Mouse (Mus musculus) frontal cortex, postnatal 14 days (tissue): Measurements from ENCODE around the gene Cpsf3.
A peak's percentile ranks its signal among the peaks of the same experiment; 100 is the strongest.

ENCODE experiments used
- DNase-seq, 2 experiments: peaks; one replicate each; pipeline ENCODE4 v3.0.0; 2022; ENCODE audit warnings: low spot score in 2 of 2

The Cpsf3 gene

DNA sequence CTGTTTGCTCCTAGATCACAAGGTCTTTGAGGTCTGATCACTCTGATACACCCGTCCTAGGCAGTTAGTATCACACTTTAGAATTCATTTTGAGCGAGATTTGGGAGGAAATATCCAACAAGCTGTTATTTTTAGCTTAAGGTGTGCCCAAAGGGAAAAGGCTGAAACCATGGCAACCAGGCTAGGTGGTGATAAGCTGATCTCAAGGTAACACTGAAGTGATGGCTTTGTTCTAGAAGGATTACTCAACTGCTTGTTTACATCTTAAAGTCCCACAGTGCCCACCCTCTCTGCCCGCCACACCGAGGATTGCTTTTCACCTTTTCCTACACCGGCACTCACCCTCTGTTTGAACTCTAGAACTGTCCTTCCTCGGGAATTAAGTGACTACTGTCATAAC, 4.5 kb downstream of the Cpsf3 start:
- DNase-seq: no peak

DNA sequence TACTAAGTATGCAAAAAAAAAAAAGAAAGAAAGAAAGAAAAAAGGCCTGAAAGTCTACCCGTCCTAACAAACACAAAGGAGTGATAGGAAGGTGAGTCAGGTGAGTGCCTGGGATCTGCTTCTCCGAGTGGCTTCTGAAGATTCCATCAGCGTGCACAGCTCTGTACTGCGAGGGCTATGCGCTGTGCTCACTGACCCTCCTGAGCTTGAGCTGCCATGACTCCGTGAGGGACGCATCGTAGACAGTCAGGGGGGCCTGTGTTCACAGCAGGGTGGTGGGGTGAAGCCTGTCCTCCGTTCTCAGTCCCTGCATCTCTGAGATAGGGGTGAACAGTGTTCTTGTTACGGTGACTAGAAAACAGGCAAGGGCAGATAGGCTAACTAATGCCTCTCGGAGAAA, 13.7 kb downstream of the Cpsf3 start:
- DNase-seq: no peak

DNA sequence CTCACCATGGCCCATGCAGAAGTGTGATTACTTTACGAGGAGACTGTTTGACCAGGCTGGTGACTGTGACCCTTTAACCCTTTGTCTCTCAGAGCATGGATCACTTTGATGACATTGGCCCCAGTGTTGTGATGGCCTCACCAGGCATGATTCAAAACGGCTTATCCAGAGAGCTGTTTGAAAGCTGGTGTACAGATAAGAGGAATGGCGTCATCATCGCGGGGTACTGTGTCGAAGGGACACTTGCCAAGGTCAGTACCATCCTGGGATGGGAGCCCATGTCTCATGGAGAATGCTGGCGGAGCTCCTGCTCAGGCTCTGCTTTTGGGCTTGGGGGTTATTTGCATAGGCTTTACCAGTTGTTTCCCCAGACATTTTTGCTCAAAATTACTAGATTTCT, 16.1 kb downstream of the Cpsf3 start:
- no peak for DNase-seq

DNA sequence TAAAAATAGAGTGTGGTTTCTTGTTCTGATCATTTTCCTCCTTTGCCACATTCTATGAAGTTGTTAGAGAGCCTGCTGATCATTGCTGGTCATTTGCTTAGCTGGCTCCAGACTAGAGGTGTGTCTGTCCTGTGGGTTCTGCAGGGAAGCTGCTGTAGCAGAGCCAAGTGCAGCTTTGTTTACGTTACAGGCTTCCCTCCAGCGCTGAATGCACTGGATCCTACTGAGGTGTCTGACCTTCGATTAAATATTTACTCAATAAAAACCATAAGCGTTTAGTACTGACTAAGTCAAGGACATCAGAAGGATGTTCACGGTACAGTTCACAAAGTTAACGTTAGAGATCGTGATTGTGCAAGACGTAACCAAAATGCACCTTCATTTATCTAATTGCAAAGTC, 16.7 kb downstream of the Cpsf3 start:
- no peak for DNase-seq

DNA sequence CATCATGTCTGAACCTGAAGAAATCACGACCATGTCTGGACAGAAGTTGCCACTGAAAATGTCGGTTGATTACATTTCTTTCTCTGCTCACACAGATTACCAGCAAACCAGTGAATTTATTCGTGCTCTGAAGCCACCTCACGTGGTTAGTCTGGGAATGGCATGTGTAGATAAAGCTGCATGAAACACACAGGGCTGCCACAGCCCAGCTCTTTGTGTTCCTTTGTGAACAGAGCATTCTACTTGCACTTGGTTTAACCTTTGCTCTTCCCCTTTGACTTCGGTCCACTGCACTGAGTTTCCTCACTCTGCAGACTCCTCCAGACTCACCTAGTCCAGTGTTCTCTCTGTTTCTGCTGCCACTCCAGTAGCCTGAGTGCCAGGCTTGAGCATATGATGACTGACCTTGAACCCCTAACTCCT, 17.2 kb downstream of the Cpsf3 start:
- no peak for DNase-seq

DNA sequence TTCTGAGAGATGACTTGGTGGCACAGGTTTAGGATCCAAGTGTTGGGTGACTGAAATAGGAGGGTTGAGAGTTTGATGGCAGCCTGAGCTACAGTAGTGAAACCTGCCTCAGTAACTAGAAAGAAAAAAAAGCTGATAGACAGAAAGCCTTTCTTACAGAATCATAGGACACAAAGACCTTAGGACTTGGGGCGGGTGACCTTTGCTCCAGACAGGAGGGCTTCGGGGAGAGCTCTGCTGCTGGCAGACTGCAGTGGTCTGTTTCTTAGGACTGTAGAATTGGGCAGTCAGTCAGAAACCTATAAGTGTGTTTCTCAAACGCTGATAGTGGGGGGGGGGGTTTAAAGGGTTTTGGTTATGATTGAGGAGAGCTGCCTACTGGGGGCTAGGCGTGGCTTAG, 20.6 kb downstream of the Cpsf3 start:
- DNase-seq: no peak

DNA sequence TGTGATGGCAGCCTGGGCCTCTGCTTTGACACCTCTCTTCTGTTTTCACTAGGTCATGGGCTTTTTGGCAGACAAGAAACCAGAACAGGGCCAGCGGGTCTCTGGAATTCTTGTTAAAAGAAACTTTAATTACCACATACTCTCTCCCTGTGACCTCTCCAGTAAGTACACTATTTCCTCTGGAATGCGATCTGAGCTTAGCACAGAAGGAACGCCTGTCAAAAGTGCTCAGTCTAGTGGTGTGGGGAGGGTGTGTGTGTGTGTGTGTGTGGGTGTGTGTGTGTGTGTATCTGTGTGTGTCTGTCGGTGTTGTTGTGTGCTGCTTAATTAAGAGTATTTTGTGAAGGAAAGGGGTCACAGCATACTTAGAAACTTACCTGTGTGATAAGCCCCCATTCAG, 21.5 kb downstream of the Cpsf3 start:
- no peak for DNase-seq

DNA sequence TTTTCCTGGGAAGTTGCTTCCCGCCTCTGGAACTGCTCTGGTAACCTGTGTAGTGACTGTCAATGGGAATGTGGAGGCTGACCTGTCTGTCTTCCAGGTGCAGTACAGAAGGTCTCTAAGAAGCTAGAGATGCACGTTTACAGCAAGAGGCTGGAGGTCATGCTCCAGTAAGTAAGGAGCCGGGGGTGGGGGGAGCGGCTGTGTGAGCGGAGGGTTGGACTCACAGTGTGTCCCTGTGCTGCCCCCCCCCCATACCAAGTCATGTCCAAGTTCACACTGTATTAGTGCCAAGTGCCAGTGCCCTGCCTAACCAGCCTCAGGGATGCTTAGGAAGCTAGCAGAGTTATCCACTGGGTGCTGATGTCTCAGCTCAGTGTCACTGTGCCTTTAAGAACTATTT, 27.0 kb downstream of the Cpsf3 start:
- DNase-seq: no peak

DNA sequence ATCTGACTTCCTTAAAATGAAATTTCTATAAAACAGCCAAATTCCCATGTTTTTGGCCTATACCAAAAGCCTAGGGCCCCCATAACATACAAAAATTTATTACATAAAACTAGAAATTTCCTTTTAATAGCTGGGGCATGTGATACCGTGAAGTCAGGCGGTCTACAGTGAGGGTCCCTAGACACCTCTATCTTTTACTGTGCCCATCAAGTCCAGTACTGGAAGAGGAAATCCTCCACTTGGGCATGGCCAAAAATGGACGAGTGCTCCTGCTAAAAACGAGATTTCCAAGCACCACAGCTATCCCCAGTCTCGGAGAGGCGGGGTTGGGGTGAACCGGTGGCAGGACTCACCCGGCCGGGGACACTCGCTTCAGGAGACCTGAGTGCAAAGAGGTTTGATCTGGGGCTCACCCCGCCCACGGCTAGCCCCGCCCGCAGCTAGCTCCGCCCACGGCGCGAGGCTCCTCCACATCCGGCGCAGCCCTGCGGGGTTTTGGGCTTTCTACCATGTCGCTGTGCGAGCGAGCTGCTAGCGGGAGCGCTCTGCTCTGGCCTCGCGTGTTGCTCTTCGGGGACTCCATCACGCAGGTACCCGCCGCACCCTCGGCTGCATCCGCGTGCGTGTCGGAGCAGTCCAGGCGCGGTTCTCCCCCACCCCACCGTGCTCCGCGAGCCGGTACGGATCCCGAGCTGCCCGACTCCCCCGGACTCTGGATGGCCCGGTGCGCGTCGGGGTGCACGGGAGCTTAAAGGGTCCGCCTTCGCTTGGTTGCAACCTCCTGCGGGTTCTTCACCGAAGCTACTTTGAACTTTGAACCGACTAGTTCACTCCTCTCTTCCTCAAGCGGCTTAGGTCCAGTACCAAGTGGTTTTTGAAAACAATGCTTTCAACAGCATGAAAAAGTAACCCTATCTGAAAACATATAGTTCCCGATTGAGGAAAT, 31.0 kb downstream of the Cpsf3 start, which contains the start of gene Iah1:
Iah1 (plus strand) TSS at position 467 of the 946 bp plus-strand sequence.
- peak; percentile 52 to 68 for DNase-seq

DNA sequence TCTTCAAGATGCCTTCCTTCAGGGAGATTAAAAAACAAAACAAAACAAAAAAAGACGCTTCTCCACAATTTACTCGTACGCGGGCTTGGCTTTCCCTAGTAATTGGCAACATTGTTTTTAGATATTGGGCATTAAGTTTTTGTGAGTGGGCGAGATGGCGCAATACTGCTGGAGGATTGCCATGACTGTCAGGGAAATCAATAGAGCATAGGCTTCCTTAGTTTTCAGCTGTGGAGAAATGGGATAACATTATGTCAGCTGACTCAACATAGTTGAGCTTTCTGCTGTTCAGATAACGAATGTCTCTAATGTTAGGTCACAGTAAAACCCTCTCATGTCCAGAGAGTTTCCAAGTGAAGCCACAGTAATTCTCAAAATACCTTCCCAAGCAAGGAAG, 31.7 kb downstream of the Cpsf3 start:
- DNase-seq: no peak

DNA sequence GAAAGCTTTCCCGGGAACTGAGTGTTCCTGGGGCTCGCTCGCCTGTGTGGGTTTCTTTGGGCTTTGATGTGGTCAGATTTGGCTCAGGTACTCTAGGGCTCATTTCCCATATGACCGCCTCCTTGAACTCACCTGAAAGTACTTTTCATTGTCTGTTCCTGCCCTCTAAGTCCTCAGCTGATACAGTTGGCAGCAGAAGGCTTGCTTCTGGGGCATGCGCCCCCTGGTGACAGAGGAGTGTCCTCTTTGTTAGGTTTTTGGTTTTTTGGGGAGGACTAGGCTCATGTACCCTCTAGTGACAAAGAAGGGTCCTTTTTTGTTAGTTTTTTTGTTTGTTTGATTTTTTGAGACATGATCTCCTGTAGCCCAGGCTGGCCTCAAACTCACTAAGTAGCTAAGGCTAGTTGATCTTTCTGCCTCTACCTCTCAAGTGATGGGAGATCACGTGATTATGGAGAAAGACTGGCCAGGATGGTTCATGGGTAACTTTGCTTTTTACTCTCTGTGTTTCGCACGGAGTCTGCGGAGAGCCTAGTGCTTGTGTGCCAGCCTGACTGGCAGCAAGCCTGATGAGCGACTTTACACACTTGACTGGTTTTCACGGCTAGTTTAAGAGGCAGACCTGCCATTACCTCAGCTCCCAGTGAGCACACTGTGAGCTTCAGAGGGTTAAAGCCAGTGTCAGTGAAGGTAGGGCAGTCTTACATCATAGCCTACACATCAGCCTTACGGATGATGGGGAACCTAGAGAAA, 33.1 kb downstream of the Cpsf3 start:
- DNase-seq: peak in 1 of 2 experiments; percentile 54

DNA sequence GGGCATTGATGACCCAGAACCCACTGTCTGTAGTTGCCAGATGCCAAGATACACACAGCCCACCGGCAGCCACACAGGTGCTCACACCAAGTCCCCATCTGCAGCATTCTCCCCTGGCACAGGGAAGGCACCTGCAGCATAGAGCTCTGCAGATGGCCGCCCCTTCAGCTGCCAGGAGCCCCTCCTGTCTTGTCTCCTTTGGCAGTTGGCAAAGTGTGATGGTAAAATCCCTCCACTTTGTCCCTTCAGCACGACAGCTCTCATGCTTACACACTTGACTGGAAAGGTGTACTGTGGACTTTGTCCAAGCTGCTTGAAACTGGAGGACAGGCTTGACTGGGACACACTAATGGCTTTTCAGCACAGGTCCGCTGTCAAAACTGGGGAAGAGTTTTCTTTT, 35.1 kb downstream of the Cpsf3 start:
- no peak for DNase-seq

DNA sequence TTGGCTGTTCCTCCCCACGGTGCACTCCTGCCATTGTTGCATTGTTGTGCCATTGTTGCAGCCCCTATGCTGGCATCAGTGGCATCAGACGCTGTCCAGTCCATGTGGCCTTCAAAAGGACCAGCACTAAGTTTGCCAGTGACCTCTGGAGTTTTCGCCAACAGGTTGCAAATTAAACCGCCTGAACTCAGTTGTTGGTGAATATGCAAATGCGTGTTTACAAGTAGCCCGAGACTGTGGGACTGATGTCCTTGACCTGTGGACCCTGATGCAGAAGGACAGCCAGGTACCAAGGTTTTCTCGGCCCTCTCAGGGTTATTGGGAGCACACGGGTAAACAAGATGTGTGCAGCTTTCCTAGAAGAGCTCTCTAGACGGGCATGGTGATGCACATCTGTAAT, 36.0 kb downstream of the Cpsf3 start:
- DNase-seq: no peak

DNA sequence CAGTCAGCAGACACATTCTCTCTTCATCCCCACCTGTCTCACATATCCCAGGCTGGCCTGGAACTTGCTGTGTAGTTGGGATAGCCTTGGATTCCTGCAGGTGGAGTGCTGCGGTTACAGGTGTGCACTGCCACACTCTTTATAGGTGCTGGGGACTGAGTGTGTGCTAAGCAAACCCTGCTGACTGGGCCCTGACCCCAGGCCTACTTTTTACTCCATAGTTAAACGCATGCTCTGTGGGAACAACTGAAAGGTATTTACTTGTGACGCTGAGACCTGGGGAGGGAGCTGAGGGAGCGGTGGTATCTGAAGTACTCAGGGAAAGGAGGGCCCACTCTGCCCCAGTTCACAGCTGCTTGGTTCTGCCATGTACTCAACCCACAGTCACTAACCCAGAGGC, 37.1 kb downstream of the Cpsf3 start:
- no peak for DNase-seq

DNA sequence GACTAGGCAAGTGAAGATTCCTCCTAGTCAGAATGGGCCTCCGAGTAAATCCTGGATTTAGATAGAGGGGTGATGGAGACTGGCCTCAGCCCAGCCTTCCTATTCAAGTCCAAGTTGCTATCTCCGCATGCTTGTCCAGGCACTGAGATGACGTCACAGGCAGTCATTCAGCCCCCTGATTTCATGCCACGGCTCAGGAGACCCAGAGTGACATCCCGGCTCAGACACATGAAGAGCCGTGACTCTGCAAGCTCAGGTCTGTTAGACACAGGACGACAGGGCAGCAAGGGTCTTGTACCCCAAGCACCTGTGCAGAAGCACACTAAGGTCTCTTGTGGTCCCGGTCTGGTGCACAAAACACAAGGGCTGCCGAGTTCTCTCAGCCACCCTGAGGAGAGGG, 37.7 kb downstream of the Cpsf3 start:
- DNase-seq: no peak

DNA sequence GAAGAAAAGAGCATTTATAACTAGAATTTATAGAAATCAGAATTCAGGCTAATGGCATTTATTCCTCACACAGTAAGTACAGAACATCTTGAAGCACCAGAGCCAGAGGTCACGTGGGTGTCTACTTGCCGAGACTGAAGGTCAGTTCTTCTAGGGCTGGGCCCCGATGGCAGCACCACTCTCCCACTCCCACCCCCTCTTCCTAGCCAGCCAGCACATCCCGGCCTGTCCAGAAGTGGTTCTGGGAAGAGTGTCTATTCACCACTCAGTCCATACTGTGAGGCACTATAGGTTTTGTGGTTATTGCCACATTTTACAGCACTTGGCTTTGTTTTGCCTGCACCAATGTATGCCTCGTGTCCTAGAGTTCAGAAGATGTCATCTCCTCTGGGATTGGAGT, 38.9 kb downstream of the Cpsf3 start:
- no peak for DNase-seq

DNA sequence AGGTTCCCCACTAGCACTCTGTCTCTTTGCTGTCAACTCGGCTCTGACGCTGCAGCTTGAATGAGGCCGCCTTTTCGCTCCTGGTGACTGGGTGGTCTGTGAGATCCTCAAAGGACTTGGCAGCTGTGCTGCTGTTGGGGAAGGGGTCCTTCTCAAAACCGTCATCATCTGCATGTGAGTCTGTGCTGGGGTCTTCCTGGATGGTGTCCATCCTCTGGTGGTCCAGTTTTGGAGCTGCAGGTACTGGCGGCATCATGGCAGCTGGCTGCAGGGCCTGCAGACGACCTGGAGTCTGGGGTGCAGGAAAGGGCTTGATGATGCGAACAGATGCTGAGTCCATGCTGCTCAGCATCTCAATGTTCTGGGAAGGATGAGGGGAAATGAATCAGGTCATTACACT, 40.1 kb downstream of the Cpsf3 start:
- DNase-seq: no peak

DNA sequence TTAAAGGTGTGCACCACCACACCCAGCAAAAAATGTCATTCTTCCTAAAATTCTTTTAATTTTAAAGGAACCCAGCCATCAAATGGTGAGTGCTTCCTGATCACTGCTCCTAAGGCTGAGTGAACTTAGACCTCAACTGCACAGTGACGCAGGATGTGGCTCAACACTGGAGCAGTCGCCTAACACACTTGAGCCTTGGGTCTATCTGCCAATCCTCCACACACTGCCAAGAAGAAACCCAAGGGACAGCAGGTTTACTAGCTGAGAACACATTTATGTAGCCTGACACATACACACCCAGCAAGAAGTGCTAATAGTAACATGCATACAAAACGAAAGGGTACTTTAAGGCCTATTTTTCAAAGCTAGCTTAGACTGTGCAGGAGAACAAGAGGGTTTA, 41.1 kb downstream of the Cpsf3 start:
- no peak for DNase-seq

DNA sequence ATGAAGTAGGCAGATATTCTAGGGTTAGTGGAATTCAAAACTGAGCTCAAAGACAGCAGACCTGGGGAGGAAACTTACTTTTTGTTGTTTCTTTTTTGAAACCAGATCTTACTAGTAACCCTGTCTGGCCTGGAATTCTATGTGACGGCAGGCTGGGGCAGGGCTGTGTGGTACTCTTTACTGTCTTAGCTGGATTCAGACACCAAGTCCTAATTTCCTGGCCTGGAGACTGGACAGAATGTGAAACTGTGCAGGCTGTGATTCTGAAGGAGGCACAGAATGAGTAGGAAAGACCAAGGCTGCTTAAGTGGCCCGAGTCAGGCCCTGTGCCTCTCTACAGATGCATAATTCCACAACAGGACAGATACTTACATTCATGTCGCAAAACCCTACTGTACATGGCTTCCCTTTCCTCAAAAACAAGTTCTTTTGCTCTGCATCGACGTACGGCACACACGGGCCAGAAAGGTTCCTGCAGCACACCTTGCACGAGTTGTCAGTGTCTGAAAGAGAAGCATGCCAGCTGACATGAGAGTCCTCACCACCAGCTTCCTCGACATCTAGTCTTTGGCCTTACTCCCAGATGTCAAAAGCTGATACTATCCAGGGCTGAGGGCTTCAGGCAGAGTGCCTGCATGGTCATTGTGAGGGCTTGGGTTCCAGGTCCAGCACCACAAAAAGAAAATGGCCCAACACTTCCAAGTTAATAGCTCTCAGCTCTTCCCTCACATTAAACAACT, 44.6 kb downstream of the Cpsf3 start:
- no peak for DNase-seq

DNA sequence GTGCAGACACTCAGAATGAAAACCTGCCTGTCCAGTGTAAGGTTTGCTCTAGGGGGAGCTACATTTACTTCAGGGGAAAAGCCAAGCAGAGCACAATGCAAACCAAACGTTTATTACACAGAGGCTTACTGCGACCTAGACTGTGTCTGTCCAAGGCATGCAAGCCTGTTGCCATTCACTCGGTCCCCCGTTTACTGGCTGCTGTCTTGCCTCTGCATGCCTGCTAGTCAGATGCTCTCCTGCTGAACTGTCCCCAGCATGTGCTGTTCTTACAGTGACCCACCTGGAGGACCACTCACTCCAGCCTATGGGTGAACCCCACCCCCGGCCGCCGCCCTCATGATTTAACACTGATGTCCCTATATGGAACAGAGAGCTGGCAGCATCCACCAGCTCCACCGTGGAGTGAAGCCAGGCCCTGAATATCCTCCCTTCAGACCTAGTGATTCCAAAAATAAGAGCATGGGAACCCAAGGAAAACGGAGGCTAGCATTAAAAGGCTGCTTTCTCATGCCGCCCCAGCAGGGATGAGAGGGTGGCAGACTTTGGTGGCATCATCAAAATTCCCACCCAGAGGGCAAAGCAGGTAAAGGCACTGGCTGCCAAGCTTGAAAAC, 45.9 kb downstream of the Cpsf3 start:
- DNase-seq: peak; percentile 34 to 44

DNA sequence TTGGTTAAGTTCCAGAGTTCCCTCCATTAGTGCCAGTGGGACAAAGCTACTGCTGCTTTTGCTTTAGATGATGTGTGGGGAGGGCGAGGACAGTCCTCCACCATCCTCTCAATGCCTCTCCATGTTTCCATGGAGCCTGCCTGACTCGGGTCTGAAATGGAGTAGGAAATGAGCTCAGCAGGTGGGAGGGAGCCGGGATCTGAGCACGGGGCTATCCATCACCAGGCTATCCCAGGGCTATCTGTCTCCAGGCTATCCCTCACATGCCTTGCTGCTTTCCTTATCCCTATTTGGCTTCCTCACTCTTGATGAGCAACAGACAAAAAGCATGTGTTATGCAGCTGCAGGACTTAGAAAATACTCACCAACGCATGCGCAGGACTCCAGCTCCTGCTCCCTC, 46.5 kb downstream of the Cpsf3 start:
- DNase-seq: no peak

DNA sequence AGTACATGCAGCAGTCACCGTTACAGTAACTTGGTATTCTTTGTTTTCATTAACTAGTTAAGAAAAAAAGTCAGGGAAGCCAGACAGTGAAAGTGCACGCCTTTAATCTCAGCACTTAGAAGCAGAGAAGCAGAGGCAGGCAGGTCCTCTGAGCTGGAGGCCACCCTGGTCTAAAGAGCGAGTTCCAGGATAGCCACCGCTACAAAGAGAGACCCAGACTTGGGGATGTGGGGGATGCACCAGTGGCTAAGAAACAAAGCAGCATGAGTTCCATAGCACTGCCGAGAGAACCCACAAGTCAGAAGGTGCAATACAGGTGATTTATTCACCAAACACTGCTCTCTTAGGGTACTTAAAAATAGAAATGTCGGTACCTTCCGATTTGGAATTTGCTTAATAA, 47.8 kb downstream of the Cpsf3 start:
- no peak for DNase-seq
